Mouse (Mus musculus) erythroid progenitor cell, adult 5-6 weeks (primary cell): Measurements from ENCODE around the gene Clk1. TPM values are rescaled to one million over a fixed set of nuclear protein-coding genes. Genes with fewer than 3 reads are reported as not detected.

Experiments used
- ATAC-seq: replicated peaks from 2 replicates; pipeline ENCODE4 v1.8.0; 2016; ENCODE audit warnings: moderate number of reproducible peaks, mild to moderate bottlenecking, moderate TSS enrichment, inconsistent platforms; ENCODE audit not compliant: poor library complexity, low FRiP score, severe bottlenecking
- total RNA-seq, 2 experiments: library from RNA; stranded (forward) in 1 of 2; stranded (reverse) in 1 of 2; fragments of 150-400 nt in 1 of 2; fragments of 186-747, 209-891 nt in 1 of 2; gene quantifications; 2 replicates each; pipeline versions ENCODE4 v1.2.3 to v1.2.4; 2015 to 2017; ENCODE audit warnings: low replicate concordance in 2 of 2

Clk1 gene
- total RNA-seq, 2 experiments from 2014 or later = 386 to 759 TPM

GRCm38 (mm10) chr1:58364551-58364950 lies 59.3 kb downstream of the Clk1 start:
- no peak for ATAC-seq

- ATAC-seq = no peak
Measured at GRCm38 (mm10) chr1:58362296-58362695, 61.6 kb downstream of the Clk1 start.

Other genes starting within 250 kb of the Clk1 start
- not detected in 2 replicates for gene Aox4, start 213.7 kb downstream of the Clk1 start, total RNA-seq (2015; ENCODE audit: low replicate concordance)
- gene Aox4, start 213.7 kb downstream of the Clk1 start, total RNA-seq (2017; ENCODE audit: low replicate concordance) = 0.53 TPM in 1 of 2 replicates, not detected in the other
- not detected in 2 replicates for gene Aox2, start 145.7 kb downstream of the Clk1 start, total RNA-seq (2015; ENCODE audit: low replicate concordance)
- not detected in 2 replicates for gene Aox2, start 145.7 kb downstream of the Clk1 start, total RNA-seq (2017; ENCODE audit: low replicate concordance)
- 49.4 and 63.3 TPM in 2 replicates for gene Bzw1, start 31.2 kb downstream of the Clk1 start, total RNA-seq (2015; ENCODE audit: low replicate concordance)
- 26.5 and 36.8 TPM in 2 replicates for gene Bzw1, start 31.2 kb downstream of the Clk1 start, total RNA-seq (2017; ENCODE audit: low replicate concordance)
- 1.7 and 4.0 TPM in 2 replicates for gene Nif3l1, start 21.1 kb upstream of the Clk1 start, total RNA-seq (2015; ENCODE audit: low replicate concordance)
- 4.9 and 9.8 TPM in 2 replicates for gene Nif3l1, start 21.1 kb upstream of the Clk1 start, total RNA-seq (2017; ENCODE audit: low replicate concordance)
- 2.9 and 34.2 TPM in 2 replicates for gene Ppil3, start 21.4 kb upstream of the Clk1 start, total RNA-seq (2015; ENCODE audit: low replicate concordance)
- gene Ppil3, start 21.4 kb upstream of the Clk1 start, total RNA-seq (2017; ENCODE audit: low replicate concordance) = 4.9 and 20.8 TPM in 2 replicates
- 30.6 and 32.3 TPM in 2 replicates for gene Orc2, start 81.0 kb upstream of the Clk1 start, total RNA-seq (2015; ENCODE audit: low replicate concordance)
- 40.0 and 46.3 TPM in 2 replicates for gene Orc2, start 81.0 kb upstream of the Clk1 start, total RNA-seq (2017; ENCODE audit: low replicate concordance)
- gene Fam126b, start 162.3 kb upstream of the Clk1 start, total RNA-seq (2015; ENCODE audit: low replicate concordance) = 6.7 and 6.8 TPM in 2 replicates
- 8.3 and 11.0 TPM in 2 replicates for gene Fam126b, start 162.3 kb upstream of the Clk1 start, total RNA-seq (2017; ENCODE audit: low replicate concordance)
- 45.3 and 64.9 TPM in 2 replicates for gene Ndufb3, start 162.3 kb upstream of the Clk1 start, total RNA-seq (2015; ENCODE audit: low replicate concordance)
- gene Ndufb3, start 162.3 kb upstream of the Clk1 start, total RNA-seq (2017; ENCODE audit: low replicate concordance) = 20.8 and 24.1 TPM in 2 replicates